Mouse (Mus musculus) cerebral cortex, adult 2 months (tissue): ENCODE results near the gene Snx29.

Experiments used
- WGBS: fragments of 180-500 bp; shearing (Covaris S2); methylation state at CpG from one replicate; pipeline ENCODE4 v1.1.7; 2018; 5-methylcytosine and 5-hydroxymethylcytosine counted together

The Snx29 gene

GRCm38 (mm10) chr16:11603667-11604422 lies 281.1 kb downstream of the Snx29 start:
- 72% methylated on average over 5 of the region's 5 CpGs for WGBS

GRCm38 (mm10) chr16:11612526-11613126 lies 289.9 kb downstream of the Snx29 start:
- WGBS: 82% methylated on average over 3 of the region's 3 CpGs

- WGBS: 84% methylated on average over 3 of the region's 3 CpGs
These were observed 291.8 kb downstream of the Snx29 start for GRCm38 (mm10) chr16:11614401-11615014.

- 37% methylated on average over 2 of the region's 2 CpGs for WGBS
These were observed 292.9 kb downstream of the Snx29 start for GRCm38 (mm10) chr16:11615633-11616032.

GRCm38 (mm10) chr16:11619951-11620350 lies 297.2 kb downstream of the Snx29 start:
- 85% methylated on average over 2 of the region's 2 CpGs for WGBS

- WGBS: 89% methylated on average over 3 of the region's 3 CpGs
These were observed 298.3 kb downstream of the Snx29 start for GRCm38 (mm10) chr16:11621042-11621441.

GRCm38 (mm10) chr16:11621664-11622063 lies 299.0 kb downstream of the Snx29 start:
- 78% methylated on average over 1 of the region's 1 CpGs for WGBS

- 70% methylated on average over 3 of the region's 3 CpGs for WGBS
These were observed 300.3 kb downstream of the Snx29 start for GRCm38 (mm10) chr16:11623032-11623431.

GRCm38 (mm10) chr16:11624121-11624520 lies 301.4 kb downstream of the Snx29 start:
- WGBS: 68% methylated on average over 2 of the region's 2 CpGs

- 62% methylated on average over 1 of the region's 1 CpGs for WGBS
These were observed 303.3 kb downstream of the Snx29 start for GRCm38 (mm10) chr16:11626004-11626481.

- 90% methylated on average over 2 of the region's 2 CpGs for WGBS
These were observed 303.9 kb downstream of the Snx29 start for GRCm38 (mm10) chr16:11626616-11627015.

- WGBS: 83% methylated on average over 9 of the region's 9 CpGs
These were observed 305.3 kb downstream of the Snx29 start for GRCm38 (mm10) chr16:11627866-11628638.

GRCm38 (mm10) chr16:11629704-11630103 lies 307.0 kb downstream of the Snx29 start:
- WGBS: 88% methylated on average over 7 of the region's 7 CpGs

- 61% methylated on average over 5 of the region's 5 CpGs for WGBS
These were observed 307.8 kb downstream of the Snx29 start for GRCm38 (mm10) chr16:11630489-11630888.

GRCm38 (mm10) chr16:11632205-11632747 lies 309.6 kb downstream of the Snx29 start:
- 66% methylated on average over 2 of the region's 2 CpGs for WGBS

- 61% methylated on average over 7 of the region's 7 CpGs for WGBS
These were observed 313.6 kb downstream of the Snx29 start for GRCm38 (mm10) chr16:11636196-11636733.

GRCm38 (mm10) chr16:11636902-11637301 lies 314.2 kb downstream of the Snx29 start:
- WGBS: 7% methylated on average over 3 of the region's 3 CpGs

GRCm38 (mm10) chr16:11638739-11639138 lies 316.0 kb downstream of the Snx29 start:
- 71% methylated on average over 1 of the region's 1 CpGs for WGBS

GRCm38 (mm10) chr16:11639936-11640335 lies 317.2 kb downstream of the Snx29 start:
- 66% methylated on average over 8 of the region's 8 CpGs for WGBS

GRCm38 (mm10) chr16:11643603-11644002 lies 320.9 kb downstream of the Snx29 start:
- 55% methylated on average over 6 of the region's 6 CpGs for WGBS

- 71% methylated on average over 2 of the region's 2 CpGs for WGBS
These were observed 321.7 kb downstream of the Snx29 start for GRCm38 (mm10) chr16:11644399-11644798.
